Mouse (Mus musculus) lung, postnatal 0 days (tissue): Measurements from ENCODE around the gene Agfg1. TPM values are rescaled to one million over a fixed set of nuclear protein-coding genes. Genes with fewer than 3 reads are reported as not detected.
A peak's percentile ranks its signal among the peaks of the same experiment; 100 is the strongest.

Experiments used
- ATAC-seq: fragments of 200-750 bp; cut with Nextera tagmentation; 2 replicates; pipeline ENCODE4 v1.8.0; 2017; ENCODE audit warnings: moderate library complexity
- DNase-seq: peaks from one replicate; pipeline ENCODE4 v3.0.0-alpha.2; 2016; ENCODE audit warnings: low spot score
- H3K27ac ChIP-seq: fragments of 300-500 bp; sonication (generic); 2 replicates; pipeline ENCODE4 v1.5.1; 2014; ENCODE audit warnings: antibody characterized with exemption, mild to moderate bottlenecking, low read length, mixed read lengths
- H3K27me3 ChIP-seq: fragments of 300-500 bp; sonication (generic); replicated peaks from 2 replicates; pipeline ENCODE4 v1.6.1; 2014; ENCODE audit warnings: low read length, mixed read lengths; ENCODE audit not compliant: insufficient read depth
- H3K36me3 ChIP-seq: fragments of 300-500 bp; sonication (generic); 2 replicates; pipeline ENCODE4 v1.6.1; 2014; ENCODE audit warnings: low read length, mixed read lengths; ENCODE audit not compliant: insufficient read depth
- H3K4me1 ChIP-seq: fragments of 300-500 bp; sonication (generic); 2 replicates; pipeline ENCODE4 v1.6.1; 2014; ENCODE audit warnings: antibody characterized with exemption, low read depth, low read length, mixed read lengths; ENCODE audit not compliant: insufficient read depth
- H3K4me2 ChIP-seq: fragments of 300-500 bp; sonication (generic); replicated peaks from 2 replicates; pipeline ENCODE4 v1.6.1; 2014; ENCODE audit warnings: low read depth, mild to moderate bottlenecking, low read length, moderate library complexity, mixed read lengths
- H3K4me3 ChIP-seq: fragments of 300-500 bp; sonication (generic); 2 replicates; pipeline ENCODE4 v1.5.1; 2014; ENCODE audit warnings: low read depth, low read length
- H3K9ac ChIP-seq: fragments of 300-500 bp; sonication (generic); replicated peaks from 2 replicates; pipeline ENCODE4 v1.6.1; 2014; ENCODE audit warnings: low read depth, mild to moderate bottlenecking
- H3K9me3 ChIP-seq: fragments of 300-500 bp; sonication (generic); 2 replicates; pipeline ENCODE4 v1.6.1; 2016; ENCODE audit warnings: low read length, mixed read lengths
- CTCF ChIP-seq: IDR thresholded peaks from 2 replicates; pipeline ENCODE4 v1.5.1; 2016; ENCODE audit warnings: antibody characterized with exemption, mild to moderate bottlenecking
- EP300 ChIP-seq: IDR thresholded peaks from 2 replicates; pipeline ENCODE4 v1.6.1; 2016; ENCODE audit warnings: antibody characterized with exemption, mild to moderate bottlenecking, control low read depth
- WGBS: fragments of 180-500 bp; shearing (Covaris S2); extraction: QIAGEN DNeasy Blood & Tissue Kit; methylation state at CpG from one replicate; pipeline ENCODE4 v1.1.7; 2014; 5-methylcytosine and 5-hydroxymethylcytosine counted together
- polyA plus RNA-seq: library from polyadenylated mRNA; unstranded; fragments of >200 nt; fragmentation: Nextera tagmentation; extraction: Ambion mirVana; gene quantifications from 2 replicates; pipeline ENCODE4 v1.2.1, GENCODE M21; 2015

Gene Agfg1
- polyA plus RNA-seq, result 28.3 and 34.8 TPM in 2 replicates

GRCm38 (mm10) chr1:82839296-82839613 lies at the start of gene Agfg1:
Gene Agfg1 (plus strand): TSS chr1:82839483.
- Histone ChIP-seq H3K4me3 (peak within 1 kb of the TSS; percentile 99), H3K27me3 (no peaks in the 10 kb centered on the region), H3K27ac (peak within 1 kb of the TSS; percentile 88), H3K36me3 (no peaks in the 10 kb centered on the region), H3K9me3 (no peaks in the 10 kb centered on the region), H3K4me1 (peaks cover 4% of the 10 kb centered on the region; the same call in 1 of the 2 replicates), H3K4me2 (peak within 1 kb of the TSS; percentile 91), H3K9ac (peak within 1 kb of the TSS; percentile 91)
- TF ChIP-seq CTCF (peak; percentile 99), EP300 (no peak)
- DNase-seq (peak; percentile 94), ATAC-seq (peak; percentile 92)
- 2% methylated on average over 12 of the region's 34 CpGs for WGBS

- Histone ChIP-seq H3K36me3 (no peaks in the 10 kb centered on the region), H3K4me2 (no peak overlapping the region), H3K4me1 (peaks cover 4% of the 10 kb centered on the region; the same call in 1 of the 2 replicates), H3K27ac (no peak overlapping the region), H3K9me3 (no peaks in the 10 kb centered on the region), H3K4me3 (no peak overlapping the region), H3K9ac (no peak overlapping the region), H3K27me3 (no peaks in the 10 kb centered on the region)
- no peak for TF ChIP-seq EP300
- no peak for TF ChIP-seq CTCF
- ATAC-seq, result no peak
- no peak for DNase-seq
- 80% methylated on average over 11 of the region's 11 CpGs for WGBS
These were observed 48.2 kb upstream of the Agfg1 start for GRCm38 (mm10) chr1:82791105-82791504.

GRCm38 (mm10) chr1:82792238-82792637 lies 47.0 kb upstream of the Agfg1 start:
- Histone ChIP-seq H3K9me3 (no peaks in the 10 kb centered on the region), H3K27ac (no peak overlapping the region), H3K4me1 (peaks cover 4% of the 10 kb centered on the region; the same call in 1 of the 2 replicates), H3K4me2 (no peak overlapping the region), H3K36me3 (no peaks in the 10 kb centered on the region), H3K9ac (no peak overlapping the region), H3K27me3 (no peaks in the 10 kb centered on the region), H3K4me3 (no peak overlapping the region)
- DNase-seq, result no peak
- no peak for ATAC-seq
- TF ChIP-seq EP300 (no peak), CTCF (no peak)
- 91% methylated on average over 6 of the region's 6 CpGs for whole genome bisulfite sequencing

GRCm38 (mm10) chr1:82793110-82793509 lies 46.2 kb upstream of the Agfg1 start:
- Histone ChIP-seq H3K4me1 (no peaks in the 10 kb centered on the region), H3K27me3 (no peaks in the 10 kb centered on the region), H3K9me3 (no peaks in the 10 kb centered on the region), H3K9ac (no peak overlapping the region), H3K4me3 (no peak overlapping the region), H3K27ac (no peak overlapping the region), H3K4me2 (no peak overlapping the region), H3K36me3 (no peaks in the 10 kb centered on the region)
- WGBS, result 68% methylated on average over 3 of the region's 3 CpGs
- TF ChIP-seq CTCF (no peak), EP300 (no peak)
- ATAC-seq, result no peak
- no peak for DNase-seq

- Histone ChIP-seq H3K27me3 (no peaks in the 10 kb centered on the region), H3K4me2 (no peak overlapping the region), H3K27ac (no peak overlapping the region), H3K9ac (no peak overlapping the region), H3K4me1 (0 out of 2 replicates have a peak, but pooled peaks cover 2% of the 10 kb centered on the region), H3K36me3 (no peaks in the 10 kb centered on the region), H3K4me3 (no peak overlapping the region), H3K9me3 (no peaks in the 10 kb centered on the region)
- ATAC-seq (no peak), DNase-seq (no peak)
- 64% methylated on average over 4 of the region's 4 CpGs for WGBS
- no peak for TF ChIP-seq CTCF
- no peak for TF ChIP-seq EP300
These were observed 45.3 kb upstream of the Agfg1 start for GRCm38 (mm10) chr1:82793986-82794385.

GRCm38 (mm10) chr1:82795211-82795610 lies 44.1 kb upstream of the Agfg1 start:
- Histone ChIP-seq H3K9me3 (no peaks in the 10 kb centered on the region), H3K27me3 (no peaks in the 10 kb centered on the region), H3K4me3 (no peak overlapping the region), H3K27ac (no peak overlapping the region), H3K4me1 (0 out of 2 replicates have a peak, but pooled peaks cover 3% of the 10 kb centered on the region), H3K9ac (no peak overlapping the region), H3K4me2 (no peak overlapping the region), H3K36me3 (no peaks in the 10 kb centered on the region)
- DNase-seq, result peak; percentile 44
- TF ChIP-seq EP300, result no peak
- TF ChIP-seq CTCF, result no peak
- ATAC-seq, result no peak
- 66% methylated on average over 2 of the region's 2 CpGs for WGBS
